Comparison of ENCODE assay signal across 22 mouse cellular contexts in genomic region chr15:10534591-10534990, GRCm38 (mm10). TPM values are rescaled to one million over a fixed set of nuclear protein-coding genes. Genes with fewer than 3 reads are reported as not detected.
"Had no signal": no experiment of that assay in that cellular context is flagged by ENCODE, and none has a peak within 500 bp of the region (broad histone marks: within the 10 kb centered on the region; RNA-seq: fewer than 3 reads in every experiment).

No protein-coding gene starts in this region.

- H3K27me3 ChIP-seq: liver, embryonic 12.5 days; midbrain, embryonic 13.5 days; stomach, embryonic 15.5 days had no signal

- H3K36me3 ChIP-seq: liver, embryonic 12.5 days; midbrain, embryonic 13.5 days; stomach, embryonic 15.5 days had no signal

- H3K4me3 ChIP-seq: layer of hippocampus, adult 2 months; liver, embryonic 12.5 days; midbrain, embryonic 13.5 days; stomach, embryonic 15.5 days had no signal

- H3K9me3 ChIP-seq: liver, embryonic 12.5 days; midbrain, embryonic 13.5 days; stomach, embryonic 15.5 days had no signal

- H3K4me1 ChIP-seq: stomach, embryonic 15.5 days had no signal

- ATAC-seq: liver, embryonic 12.5 days; midbrain, embryonic 13.5 days had no signal

- H3K4me2 ChIP-seq: liver, embryonic 12.5 days; midbrain, embryonic 13.5 days; stomach, embryonic 15.5 days had no signal

- H3K27ac ChIP-seq: kidney, postnatal 0 days; layer of hippocampus, adult 2 months; liver, embryonic 12.5 days; midbrain, embryonic 13.5 days; stomach, embryonic 15.5 days had no signal

- H3K9ac ChIP-seq: liver, embryonic 12.5 days; midbrain, embryonic 13.5 days; stomach, embryonic 15.5 days had no signal

- DNase-seq: kidney, adult 8-10 months; kidney, postnatal 36 days; left cerebral cortex, postnatal 4 days; lung, postnatal 36 days; right cerebral cortex, postnatal 14 days; thymus, adult 2 months; thymus, postnatal 4 days had no signal

RNA-seq across cellular contexts. Expression of gene Ttc23l, which starts 23.9 kb away (rescaled TPM):
- total RNA-seq: layer of hippocampus, adult 2 months; layer of hippocampus, postnatal 10 days; left cerebral cortex, adult 18-20 months; left cerebral cortex, postnatal 10 days; left cerebral cortex, postnatal 4 days; megakaryocyte progenitor cell, adult 5-6 weeks; midbrain, postnatal 0 days had no signal
- polyA plus RNA-seq: kidney, postnatal 0 days; limb, embryonic 14.5 days; liver, embryonic 12.5 days; liver, embryonic 16.5 days; lung, embryonic 16.5 days; midbrain, embryonic 13.5 days; midbrain, postnatal 0 days; neural tube, embryonic 14.5 days; spleen, adult 2 months; stomach, embryonic 15.5 days; thymus, adult 2 months had no signal
